Mouse (Mus musculus) liver, adult 10 weeks (tissue): Measurements from ENCODE around the gene Gm10097. TPM values are rescaled to one million over a fixed set of nuclear protein-coding genes. Genes with fewer than 3 reads are reported as not detected.

ENCODE experiments used
- polyA plus RNA-seq: library from polyadenylated mRNA; stranded (reverse); fragments of 350-450 nt; fragmentation: Illumina TruSeq; extraction: RNeasy Lipid Tissue Mini Kit (QIAGEN cat#74804); gene quantifications from one replicate; pipeline ENCODE4 v1.2.3, GENCODE M21; 2014; ENCODE audit warnings: low read depth, low replicate concordance

The Gm10097 gene
- not detected for polyA plus RNA-seq

DNA sequence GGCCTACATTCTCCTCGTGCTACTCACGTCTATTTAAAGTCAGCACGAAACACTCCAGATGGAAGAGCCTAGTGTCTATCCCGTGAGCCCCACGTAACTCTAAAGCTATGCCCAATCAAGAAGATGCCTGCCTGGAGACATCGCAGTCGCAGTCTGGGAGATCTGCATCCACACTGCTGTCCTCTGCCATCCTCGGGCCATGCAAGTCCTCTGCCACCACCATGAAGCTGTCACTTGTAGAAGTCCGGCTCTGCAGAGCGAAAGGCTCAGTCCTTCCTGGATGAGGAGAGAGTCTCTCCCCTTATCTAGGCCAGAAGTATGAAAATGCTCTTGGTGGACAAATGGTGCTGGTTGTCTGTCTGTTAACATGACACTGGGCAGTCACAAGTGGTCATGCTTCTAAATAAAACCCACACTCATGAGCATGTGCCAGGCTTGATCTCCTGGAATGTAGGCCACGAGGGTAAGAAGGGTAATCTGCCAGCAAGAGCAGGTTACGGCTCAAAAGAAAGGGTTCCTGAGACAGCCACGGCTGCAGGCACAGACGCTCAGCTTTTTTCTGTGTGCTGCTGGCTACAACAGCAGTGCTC is at the start of gene Gm10097:
Gene Gm10097 (plus strand): TSS at position 517 of the 590 bp plus-strand sequence.

